Comparison of ENCODE assay signal across 17 mouse cellular contexts in the genomic region with DNA sequence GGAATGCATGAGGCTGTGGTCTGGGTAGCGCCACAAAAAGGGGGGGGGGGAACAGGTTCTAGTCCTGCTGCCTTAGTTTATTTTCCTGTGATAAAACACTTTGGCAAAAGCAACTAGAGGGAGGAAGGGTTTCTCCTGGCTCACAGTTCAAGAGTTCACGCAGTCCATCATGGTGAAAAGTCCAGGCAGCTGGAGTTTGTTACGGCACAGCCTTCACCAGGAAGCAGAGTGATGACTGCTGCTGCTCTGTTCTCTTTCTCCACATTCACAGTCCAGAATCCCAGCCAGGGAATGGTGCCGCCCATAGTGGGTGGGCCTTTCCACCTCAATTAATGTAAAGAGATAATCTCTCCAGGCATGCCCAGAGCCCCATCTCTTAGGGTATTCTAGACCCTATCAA. TPM values are rescaled to one million over a fixed set of nuclear protein-coding genes. Genes with fewer than 3 reads are reported as not detected.
"Had no signal": no experiment of that assay in that cellular context is flagged by ENCODE, and none has a peak within 500 bp of the region (broad histone marks: within the 10 kb centered on the region; RNA-seq: fewer than 3 reads in every experiment).

No protein-coding gene starts in this region.

- H3K27me3 ChIP-seq: limb, embryonic 12.5 days; limb, embryonic 15.5 days; liver, embryonic 13.5 days; lung, embryonic 15.5 days had no signal

- DNase-seq: kidney, adult 11 months; kidney, adult 9 months; kidney, postnatal 4 days; left cerebral cortex, postnatal 4 days; liver, embryonic 13.5 days; midbrain, embryonic 14.5 days; thymus, adult 18-20 months; thymus, postnatal 36 days had no signal

- H3K27ac ChIP-seq: hindbrain, postnatal 0 days; kidney, postnatal 0 days; liver, embryonic 13.5 days; lung, embryonic 15.5 days had no signal

- ATAC-seq: hindbrain, postnatal 0 days; inflammation-experienced regulatory T-cells, adult 6 months had no signal

- H3K4me3 ChIP-seq: limb, embryonic 12.5 days; limb, embryonic 15.5 days; liver, embryonic 13.5 days; lung, embryonic 15.5 days had no signal

- H3K9ac ChIP-seq: limb, embryonic 12.5 days; limb, embryonic 15.5 days; liver, embryonic 13.5 days; lung, embryonic 15.5 days had no signal

- H3K9me3 ChIP-seq: limb, embryonic 12.5 days; limb, embryonic 15.5 days; liver, embryonic 13.5 days; lung, embryonic 15.5 days had no signal

- H3K4me2 ChIP-seq: limb, embryonic 12.5 days; limb, embryonic 15.5 days; liver, embryonic 13.5 days; lung, embryonic 15.5 days; midbrain, embryonic 11.5 days had no signal

RNA-seq across cellular contexts. Expression of gene Espnl, which starts 9.6 kb away (rescaled TPM):
- polyA plus RNA-seq: inflammation-experienced regulatory T-cells, adult 6 months; liver, embryonic 13.5 days; liver, embryonic 16.5 days had no signal

RNA-seq across cellular contexts. Expression of gene Klhl30, which starts 38.5 kb away (rescaled TPM):
- polyA plus RNA-seq: inflammation-experienced regulatory T-cells, adult 6 months; midbrain, embryonic 14.5 days; neural tube, embryonic 14.5 days had no signal

RNA-seq across cellular contexts. Expression of gene Erfe, which starts 54.0 kb away (rescaled TPM):
- polyA plus RNA-seq: inflammation-experienced regulatory T-cells, adult 6 months had no signal
